Comparison of ENCODE assay signal across 8 mouse cellular contexts in the genomic region with DNA sequence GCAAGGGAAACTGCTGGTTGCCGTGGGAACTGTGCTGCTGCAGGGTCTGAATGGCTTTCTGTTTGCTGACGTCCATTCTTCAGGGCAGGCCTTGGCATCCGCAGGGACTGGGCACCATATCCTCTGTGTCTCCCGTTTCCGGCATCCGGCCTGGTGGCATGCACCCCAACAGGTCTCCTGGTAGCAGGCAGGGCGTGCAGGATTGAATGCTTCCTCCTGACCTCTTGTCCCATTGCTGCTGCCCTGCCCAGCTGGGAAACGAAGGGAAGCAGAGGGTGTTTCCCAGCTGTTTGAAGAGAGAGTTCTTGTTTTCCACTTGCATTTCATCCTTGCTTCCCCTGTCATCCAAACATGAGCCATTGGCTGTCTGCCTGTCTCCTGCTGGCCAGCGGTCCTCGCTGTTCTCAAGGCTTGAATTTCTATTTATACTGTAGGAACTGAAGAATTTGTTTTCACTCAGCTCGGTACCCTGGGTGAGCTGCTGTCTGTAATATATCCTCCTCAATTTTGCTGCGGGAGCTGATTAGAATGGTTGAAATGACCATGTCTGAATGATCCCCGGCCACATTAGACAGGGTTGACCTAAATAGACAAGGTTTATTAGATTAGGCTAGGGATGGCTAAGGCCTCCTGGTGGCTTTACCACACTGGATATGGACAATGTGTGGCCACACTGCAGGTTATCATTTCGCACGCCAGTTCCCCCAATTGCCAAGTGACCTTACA.
DNase-seq lines count a peak whose midpoint lies in the region; ATAC-seq and TF ChIP-seq lines count a peak whose summit lies in the region.

No protein-coding gene starts in this region.

- no peak for TF ChIP-seq POLR2A in olfactory bulb, adult 2 months (IDR thresholded peaks at IDR 0.05; ENCODE audit: insufficient read depth, low read depth, low read length)

- peaks cover 10% of the 10 kb centered on the region; the same call in 1 of the 2 replicates for H3K4me1 ChIP-seq in embryonic facial prominence, embryonic 13.5 days
- peaks cover 10% of the 10 kb centered on the region for H3K4me1 ChIP-seq in heart, embryonic 15.5 days (replicated peaks)
- H3K4me1 ChIP-seq in kidney, embryonic 16.5 days (ENCODE audit: insufficient read depth, low read length), result peaks cover 11% of the 10 kb centered on the region
- 0 out of 2 replicates have a peak, but pooled peaks cover 5% of the 10 kb centered on the region for H3K4me1 ChIP-seq in limb, embryonic 15.5 days
- H3K4me1 ChIP-seq in olfactory bulb, adult 2 months (ENCODE audit: control insufficient read depth, insufficient read depth, low read length), result peaks cover 5% of the 10 kb centered on the region; the same call in 1 of the 2 replicates

- no peaks in the 10 kb centered on the region for H3K9me3 ChIP-seq in embryonic facial prominence, embryonic 13.5 days
- H3K9me3 ChIP-seq in heart, embryonic 15.5 days (replicated peaks), result no peaks in the 10 kb centered on the region
- H3K9me3 ChIP-seq in kidney, embryonic 16.5 days (ENCODE audit: low read length), result no peaks in the 10 kb centered on the region
- no peaks in the 10 kb centered on the region for H3K9me3 ChIP-seq in limb, embryonic 15.5 days

- no peak for ATAC-seq in embryonic facial prominence, embryonic 13.5 days (ENCODE audit: insufficient number of reproducible peaks, insufficient read depth, low FRiP score, low TSS enrichment, low read depth)
- peak; percentile 39; the same call in 1 of the 2 replicates for ATAC-seq in heart, embryonic 15.5 days (replicated peaks; ENCODE audit: insufficient number of reproducible peaks, insufficient read depth, low FRiP score, low read depth)
- peak; percentile 82 for ATAC-seq in kidney, embryonic 16.5 days (ENCODE audit: low FRiP score, low TSS enrichment)
- no peak for ATAC-seq in limb, embryonic 15.5 days (ENCODE audit: insufficient number of reproducible peaks, low FRiP score, low TSS enrichment, low read depth)

- 44% methylated on average over 15 of the region's 15 CpGs for WGBS in embryonic facial prominence, embryonic 13.5 days
- 44% methylated on average over 15 of the region's 15 CpGs for WGBS in heart, embryonic 15.5 days
- 27% methylated on average over 15 of the region's 15 CpGs for WGBS in kidney, embryonic 16.5 days
- WGBS in limb, embryonic 15.5 days, result 63% methylated on average over 15 of the region's 15 CpGs
- 32% methylated on average over 15 of the region's 15 CpGs for WGBS in olfactory bulb, adult 2 months

- no peak for TF ChIP-seq CTCF in olfactory bulb, adult 2 months (IDR thresholded peaks at IDR 0.05; ENCODE audit: insufficient read depth, low read depth, low read length)

- H3K4me2 ChIP-seq in embryonic facial prominence, embryonic 13.5 days, result no peak overlapping the region
- H3K4me2 ChIP-seq in heart, embryonic 15.5 days, result peak overlapping the region; percentile 16; the same call in 1 of the 2 replicates
- H3K4me2 ChIP-seq in kidney, embryonic 16.5 days (replicated peaks; ENCODE audit: low read depth, low read length), result no peak overlapping the region
- H3K4me2 ChIP-seq in limb, embryonic 15.5 days, result no peak overlapping the region

- H3K27ac ChIP-seq in embryonic facial prominence, embryonic 13.5 days, result 0 out of 2 replicates have a peak overlapping the region, but pooled peaks have one; percentile 12
- peak overlapping the region; percentile 71 for H3K27ac ChIP-seq in heart, embryonic 15.5 days
- peak overlapping the region; percentile 67 for H3K27ac ChIP-seq in kidney, embryonic 16.5 days (ENCODE audit: low read length)
- 0 out of 2 replicates have a peak overlapping the region, but pooled peaks have one; percentile 27 for H3K27ac ChIP-seq in limb, embryonic 15.5 days
- peak overlapping the region; percentile 83 for H3K27ac ChIP-seq in olfactory bulb, adult 2 months (ENCODE audit: insufficient read depth, low read depth, low read length)

- no peak overlapping the region for H3K4me3 ChIP-seq in embryonic facial prominence, embryonic 13.5 days
- H3K4me3 ChIP-seq in heart, embryonic 15.5 days, result no peak overlapping the region
- no peak overlapping the region for H3K4me3 ChIP-seq in kidney, embryonic 16.5 days (ENCODE audit: low read length)
- no peak overlapping the region for H3K4me3 ChIP-seq in limb, embryonic 15.5 days
- no peak overlapping the region for H3K4me3 ChIP-seq in olfactory bulb, adult 2 months (ENCODE audit: insufficient read depth, low read depth, low read length)

- peak; percentile 19 to 27 for DNase-seq in spleen, postnatal 36 days (ENCODE audit: low spot score in 2 of 2)
- DNase-seq in spleen, postnatal 14 days (ENCODE audit: low spot score in 2 of 2), result no peak
- no peak for DNase-seq in thymus, postnatal 10 days (ENCODE audit: low spot score in 2 of 2)

- no peaks in the 10 kb centered on the region for H3K27me3 ChIP-seq in embryonic facial prominence, embryonic 13.5 days
- H3K27me3 ChIP-seq in heart, embryonic 15.5 days, result no peaks in the 10 kb centered on the region
- H3K27me3 ChIP-seq in kidney, embryonic 16.5 days (ENCODE audit: insufficient read depth, low read length), result no peaks in the 10 kb centered on the region
- no peaks in the 10 kb centered on the region for H3K27me3 ChIP-seq in limb, embryonic 15.5 days

- H3K36me3 ChIP-seq in embryonic facial prominence, embryonic 13.5 days, result no peaks in the 10 kb centered on the region
- H3K36me3 ChIP-seq in heart, embryonic 15.5 days, result no peaks in the 10 kb centered on the region
- H3K36me3 ChIP-seq in kidney, embryonic 16.5 days (ENCODE audit: insufficient read depth, low read length), result no peaks in the 10 kb centered on the region
- no peaks in the 10 kb centered on the region for H3K36me3 ChIP-seq in limb, embryonic 15.5 days

- H3K9ac ChIP-seq in embryonic facial prominence, embryonic 13.5 days, result no peak overlapping the region
- H3K9ac ChIP-seq in heart, embryonic 15.5 days, result no peak overlapping the region
- no peak overlapping the region for H3K9ac ChIP-seq in kidney, embryonic 16.5 days (replicated peaks; ENCODE audit: low read length)
- no peak overlapping the region for H3K9ac ChIP-seq in limb, embryonic 15.5 days

Comparison
In these comparisons a context has a peak if more than half of its experiments do, and no peak if none do; other contexts are left out.
1. DNase-seq: peak in spleen, postnatal 36 days (2 of 2); none in spleen, postnatal 14 days (0 of 2) and thymus, postnatal 10 days (0 of 2).
2. ATAC-seq: peak in heart, embryonic 15.5 days (single experiment) and kidney, embryonic 16.5 days (single experiment); none in embryonic facial prominence, embryonic 13.5 days (single experiment) and limb, embryonic 15.5 days (single experiment).
3. H3K27ac ChIP-seq: peak in every context shown above with its lines; median percentile 83 in olfactory bulb, adult 2 months; 71 in heart, embryonic 15.5 days; 67 in kidney, embryonic 16.5 days; 27 in limb, embryonic 15.5 days; 12 in embryonic facial prominence, embryonic 13.5 days.